Mouse (Mus musculus) limb, embryonic 13.5 days (tissue): ENCODE results near the gene Chd1. TPM values are rescaled to one million over a fixed set of nuclear protein-coding genes. Genes with fewer than 3 reads are reported as not detected.
"Not testable (repeated sequence)": the region's sequence is repeated elsewhere in the genome, so short reads cannot be mapped to it uniquely, and the experiment has no call there.

Experiments
- ATAC-seq: fragments of 200-750 bp; cut with Nextera tagmentation; 2 replicates; pipeline ENCODE4 v1.8.0; 2017; ENCODE audit warnings: low read depth, moderate number of reproducible peaks, moderate TSS enrichment; ENCODE audit not compliant: low FRiP score
- H3K27ac ChIP-seq: fragments of 300-500 bp; sonication (generic); 2 replicates; pipeline ENCODE4 v1.5.1; 2015; ENCODE audit warnings: inconsistent platforms, mild to moderate bottlenecking, moderate library complexity
- H3K27me3 ChIP-seq: fragments of 300-500 bp; sonication (generic); 2 replicates; pipeline ENCODE4 v1.6.1; 2015; ENCODE audit warnings: mild to moderate bottlenecking, inconsistent platforms
- H3K36me3 ChIP-seq: fragments of 300-500 bp; sonication (generic); 2 replicates; pipeline ENCODE4 v1.6.1; 2015; ENCODE audit warnings: inconsistent platforms, mild to moderate bottlenecking, moderate library complexity
- H3K4me1 ChIP-seq: fragments of 300-500 bp; sonication (generic); 2 replicates; pipeline ENCODE4 v1.6.1; 2015; ENCODE audit warnings: inconsistent platforms
- H3K4me2 ChIP-seq: fragments of 300-500 bp; sonication (generic); replicated peaks from 2 replicates; pipeline ENCODE4 v1.6.1; 2015; ENCODE audit warnings: inconsistent platforms, mild to moderate bottlenecking, moderate library complexity
- H3K4me3 ChIP-seq: fragments of 300-500 bp; sonication (generic); 2 replicates; pipeline ENCODE4 v1.5.1; 2015; ENCODE audit warnings: moderate library complexity, mild to moderate bottlenecking, inconsistent platforms
- H3K9ac ChIP-seq: fragments of 300-500 bp; sonication (generic); 2 replicates; pipeline ENCODE4 v1.6.1; 2015; ENCODE audit warnings: mild to moderate bottlenecking, inconsistent platforms
- H3K9me3 ChIP-seq: fragments of 300-500 bp; sonication (generic); 2 replicates; pipeline ENCODE4 v1.6.1; 2016; ENCODE audit warnings: inconsistent platforms
- WGBS: fragments of 180-500 bp; shearing (Covaris S2); methylation state at CpG from one replicate; pipeline ENCODE4 v1.1.7; 2015; 5-methylcytosine and 5-hydroxymethylcytosine counted together
- polyA plus RNA-seq: library from polyadenylated mRNA; unstranded; fragments of >200 nt; fragmentation: Nextera tagmentation; extraction: Ambion mirVana; gene quantifications from 2 replicates; pipeline ENCODE4 v1.2.1, GENCODE M21; 2015

Chd1 gene
- polyA plus RNA-seq, 1 experiment from 2014 or later, result 31.3 TPM

DNA sequence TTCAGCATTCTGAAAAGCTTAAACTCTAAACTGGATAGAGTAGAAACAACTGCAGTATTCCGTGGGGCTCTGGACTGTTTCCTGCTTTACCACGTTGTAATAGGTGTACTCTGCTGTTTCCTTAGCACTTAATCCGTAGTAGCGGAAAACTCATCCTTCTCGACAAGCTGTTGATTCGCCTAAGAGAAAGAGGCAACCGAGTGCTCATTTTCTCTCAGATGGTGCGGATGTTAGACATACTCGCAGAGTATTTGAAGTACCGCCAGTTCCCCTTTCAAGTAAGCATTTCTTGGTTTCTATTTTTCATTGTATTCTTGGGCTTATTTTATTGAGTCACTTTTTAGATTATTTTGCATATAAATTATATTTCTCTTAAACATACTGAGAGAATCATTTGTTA, 38.2 kb downstream of the Chd1 start:
- Histone ChIP-seq H3K36me3 (peaks cover 62% of the 10 kb centered on the region), H3K27ac (no peak overlapping the region), H3K27me3 (no peaks in the 10 kb centered on the region), H3K4me2 (no peak overlapping the region), H3K4me1 (peaks cover 5% of the 10 kb centered on the region; the same call in 1 of the 2 replicates), H3K9ac (no peak overlapping the region), H3K9me3 (no peaks in the 10 kb centered on the region; the same call in 1 of the 2 replicates), H3K4me3 (no peak overlapping the region)
- ATAC-seq, result no peak
- 92% methylated on average over 10 of the region's 10 CpGs for WGBS

- peaks cover 65% of the 10 kb centered on the region for H3K36me3 ChIP-seq
- WGBS, result 89% methylated on average over 5 of the region's 5 CpGs
Observed at GRCm38 (mm10) chr17:15743379-15743778, 38.6 kb downstream of the Chd1 start.

GRCm38 (mm10) chr17:15746696-15747095, 41.9 kb downstream of the Chd1 start:
- H3K9me3 ChIP-seq, result no peaks in the 10 kb centered on the region; the same call in 1 of the 2 replicates
- peaks cover 77% of the 10 kb centered on the region for H3K36me3 ChIP-seq

More at GRCm38 (mm10) chr17:15743379-15743778, 38.6 kb downstream of the Chd1 start:
- no peak overlapping the region for H3K9ac ChIP-seq
- H3K27ac ChIP-seq, result no peak overlapping the region
- no peak overlapping the region for H3K4me2 ChIP-seq
- ATAC-seq, result no peak
- peaks cover 5% of the 10 kb centered on the region; the same call in 1 of the 2 replicates for H3K4me1 ChIP-seq
- H3K4me3 ChIP-seq, result no peak overlapping the region
- no peaks in the 10 kb centered on the region for H3K27me3 ChIP-seq
- no peaks in the 10 kb centered on the region; the same call in 1 of the 2 replicates for H3K9me3 ChIP-seq

GRCm38 (mm10) chr17:15748022-15748421, 43.3 kb downstream of the Chd1 start:
- H3K9me3 ChIP-seq, result no peaks in the 10 kb centered on the region; the same call in 1 of the 2 replicates
- no peak overlapping the region for H3K4me2 ChIP-seq
- H3K9ac ChIP-seq, result no peak overlapping the region
- peaks cover 5% of the 10 kb centered on the region; the same call in 1 of the 2 replicates for H3K4me1 ChIP-seq
- no peak overlapping the region for H3K27ac ChIP-seq
- H3K27me3 ChIP-seq, result no peaks in the 10 kb centered on the region
- H3K36me3 ChIP-seq, result peaks cover 79% of the 10 kb centered on the region
- no peak overlapping the region for H3K4me3 ChIP-seq
- WGBS, result 90% methylated on average over 6 of the region's 6 CpGs
- no peak for ATAC-seq

More at GRCm38 (mm10) chr17:15746696-15747095, 41.9 kb downstream of the Chd1 start:
- Histone ChIP-seq H3K27me3 (no peaks in the 10 kb centered on the region), H3K27ac (no peak overlapping the region), H3K4me2 (no peak overlapping the region), H3K9ac (no peak overlapping the region), H3K4me1 (peaks cover 5% of the 10 kb centered on the region; the same call in 1 of the 2 replicates), H3K4me3 (no peak overlapping the region)
- 70% methylated on average over 11 of the region's 11 CpGs for WGBS
- ATAC-seq, result no peak

GRCm38 (mm10) chr17:15751264-15751663, 46.5 kb downstream of the Chd1 start:
- WGBS, result 89% methylated on average over 5 of the region's 5 CpGs
- H3K4me1 ChIP-seq, H3K27me3 ChIP-seq, H3K4me2 ChIP-seq, H3K27ac ChIP-seq, H3K9me3 ChIP-seq, H3K9ac ChIP-seq, ATAC-seq, H3K4me3 ChIP-seq: not testable (repeated sequence)
- H3K36me3 ChIP-seq, result peaks cover 80% of the 10 kb centered on the region

DNA sequence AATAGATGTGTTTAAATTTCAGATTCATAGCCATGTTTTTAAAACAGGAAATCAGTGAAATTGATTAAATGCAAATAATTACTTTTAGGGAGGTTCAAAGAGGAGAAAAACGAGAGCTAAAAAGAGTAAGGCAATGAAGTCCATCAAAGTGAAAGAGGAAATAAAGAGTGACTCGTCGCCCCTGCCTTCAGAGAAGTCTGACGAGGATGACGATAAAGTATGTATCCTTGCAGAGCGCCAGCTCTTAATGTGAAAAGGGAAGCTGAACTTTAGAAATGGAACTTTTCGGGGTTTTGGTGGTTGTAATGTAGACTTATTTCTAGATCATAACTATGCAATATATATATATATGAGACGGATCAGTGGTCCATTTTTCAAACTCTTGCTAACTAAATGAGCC, 56.4 kb downstream of the Chd1 start:
- Histone ChIP-seq H3K36me3 (peaks cover 76% of the 10 kb centered on the region), H3K4me1 (no peaks in the 10 kb centered on the region), H3K4me2 (no peak overlapping the region), H3K4me3 (no peak overlapping the region), H3K9me3 (no peaks in the 10 kb centered on the region), H3K9ac (no peak overlapping the region), H3K27me3 (no peaks in the 10 kb centered on the region), H3K27ac (no peak overlapping the region)
- ATAC-seq, result no peak
- WGBS, result 89% methylated on average over 8 of the region's 8 CpGs

GRCm38 (mm10) chr17:15769081-15769724, 64.4 kb downstream of the Chd1 start:
- Histone ChIP-seq H3K27ac (no peak overlapping the region), H3K36me3 (peaks cover 66% of the 10 kb centered on the region)
- 78% methylated on average over 7 of the region's 7 CpGs for WGBS

GRCm38 (mm10) chr17:15773956-15774355, 69.2 kb downstream of the Chd1 start:
- H3K4me1 ChIP-seq, result no peaks in the 10 kb centered on the region
- 84% methylated on average over 6 of the region's 6 CpGs for WGBS
- no peaks in the 10 kb centered on the region for H3K9me3 ChIP-seq
- H3K4me2 ChIP-seq, result no peak overlapping the region
- H3K4me3 ChIP-seq, result no peak overlapping the region
- ATAC-seq, result no peak
- H3K27me3 ChIP-seq, result no peaks in the 10 kb centered on the region
- peaks cover 27% of the 10 kb centered on the region for H3K36me3 ChIP-seq
- H3K9ac ChIP-seq, result no peak overlapping the region
- no peak overlapping the region for H3K27ac ChIP-seq

More at GRCm38 (mm10) chr17:15769081-15769724, 64.4 kb downstream of the Chd1 start:
- no peaks in the 10 kb centered on the region for H3K4me1 ChIP-seq
- ATAC-seq, result no peak
- H3K4me2 ChIP-seq, result no peak overlapping the region
- H3K9me3 ChIP-seq, result no peaks in the 10 kb centered on the region
- no peak overlapping the region for H3K9ac ChIP-seq
- H3K4me3 ChIP-seq, result no peak overlapping the region
- H3K27me3 ChIP-seq, result no peaks in the 10 kb centered on the region

DNA sequence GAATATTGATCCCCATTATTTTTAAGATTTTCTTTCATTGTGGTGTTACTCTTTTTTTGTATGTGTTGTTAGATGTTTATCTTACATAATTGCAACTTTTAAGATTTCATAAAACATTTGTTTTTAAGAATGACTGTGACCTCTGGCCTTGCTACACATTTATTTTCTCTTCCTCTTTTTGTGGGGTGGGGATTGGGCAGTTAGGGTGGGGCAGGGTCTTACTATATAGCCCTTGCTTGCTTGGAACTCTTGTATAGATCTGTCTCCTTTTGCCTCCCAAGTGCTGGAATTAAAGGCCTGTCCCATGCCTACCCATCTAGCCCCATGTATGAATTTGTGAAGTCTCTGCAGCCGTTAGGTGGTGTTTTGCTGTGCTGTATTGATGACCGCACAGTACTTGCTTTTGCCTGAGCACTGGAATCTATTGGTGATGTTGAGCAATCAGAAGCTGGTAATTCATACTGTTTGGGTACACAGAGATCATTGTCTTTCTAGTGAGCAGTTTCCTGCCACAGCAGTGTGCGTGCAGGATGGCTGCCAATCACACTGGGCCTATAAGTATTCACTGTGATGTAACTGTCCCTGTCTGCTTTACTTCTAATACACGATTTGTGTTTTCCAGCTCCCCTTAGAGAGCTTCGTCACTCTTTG, 69.9 kb downstream of the Chd1 start:
- H3K4me2 ChIP-seq, result no peak overlapping the region
- 83% methylated on average over 5 of the region's 5 CpGs for WGBS
- H3K4me3 ChIP-seq, result no peak overlapping the region
- H3K4me1 ChIP-seq, result no peaks in the 10 kb centered on the region
- peaks cover 24% of the 10 kb centered on the region for H3K36me3 ChIP-seq
- H3K9ac ChIP-seq, result no peak overlapping the region
- no peaks in the 10 kb centered on the region for H3K9me3 ChIP-seq
- H3K27me3 ChIP-seq, result no peaks in the 10 kb centered on the region
- H3K27ac ChIP-seq, result no peak overlapping the region
- no peak for ATAC-seq

DNA sequence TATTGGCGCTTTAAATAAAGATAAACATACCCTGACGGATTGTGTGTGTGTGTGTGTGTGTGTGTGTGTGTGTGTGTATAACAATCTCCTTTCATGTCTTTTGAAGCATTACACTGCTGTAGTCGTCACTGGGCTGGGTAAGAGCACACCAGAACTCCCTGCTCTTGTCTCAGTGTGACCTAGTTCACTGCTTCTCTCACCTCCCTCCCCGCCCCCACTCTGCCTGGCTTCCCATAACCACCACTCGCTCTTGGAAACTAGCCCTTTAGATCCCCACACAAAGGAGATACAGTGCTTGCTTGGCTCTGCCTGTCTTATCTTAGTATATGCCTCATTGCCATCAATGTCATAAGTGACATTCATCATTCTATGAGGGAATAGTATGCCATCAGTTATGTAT, 71.6 kb downstream of the Chd1 start:
- Histone ChIP-seq H3K27me3 (no peaks in the 10 kb centered on the region), H3K36me3 (peaks cover 9% of the 10 kb centered on the region), H3K9me3 (no peaks in the 10 kb centered on the region), H3K4me3 (no peak overlapping the region), H3K27ac (no peak overlapping the region), H3K4me2 (no peak overlapping the region), H3K4me1 (no peaks in the 10 kb centered on the region), H3K9ac (no peak overlapping the region)
- 80% methylated on average over 5 of the region's 5 CpGs for WGBS
- ATAC-seq, result no peak

DNA sequence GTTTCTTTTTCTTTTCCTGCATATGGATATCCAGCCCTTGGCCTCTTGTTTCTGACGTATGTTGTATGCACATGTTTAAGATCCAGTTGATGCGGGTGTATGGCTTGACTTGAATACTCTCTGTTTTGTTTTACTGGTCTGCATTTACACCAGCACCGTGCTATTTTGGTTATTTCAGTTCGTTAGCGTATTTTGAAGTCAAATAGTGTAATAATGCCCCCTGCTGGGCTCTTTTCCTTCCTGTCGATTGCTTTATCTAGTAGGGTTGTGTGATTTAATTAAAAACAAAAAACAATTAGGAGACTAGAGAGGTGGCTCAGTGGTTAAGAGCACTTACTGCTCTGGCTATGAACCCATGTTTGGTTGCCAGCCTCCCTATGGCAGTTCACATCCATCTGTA, 73.2 kb downstream of the Chd1 start:
- Histone ChIP-seq H3K27ac (no peak overlapping the region), H3K4me2 (no peak overlapping the region), H3K9me3 (no peaks in the 10 kb centered on the region), H3K4me1 (no peaks in the 10 kb centered on the region), H3K36me3 (0 out of 2 replicates have a peak, but pooled peaks cover under 1% of the 10 kb centered on the region), H3K27me3 (no peaks in the 10 kb centered on the region), H3K4me3 (no peak overlapping the region), H3K9ac (no peak overlapping the region)
- ATAC-seq, result no peak
- WGBS, result 63% methylated on average over 6 of the region's 6 CpGs

DNA sequence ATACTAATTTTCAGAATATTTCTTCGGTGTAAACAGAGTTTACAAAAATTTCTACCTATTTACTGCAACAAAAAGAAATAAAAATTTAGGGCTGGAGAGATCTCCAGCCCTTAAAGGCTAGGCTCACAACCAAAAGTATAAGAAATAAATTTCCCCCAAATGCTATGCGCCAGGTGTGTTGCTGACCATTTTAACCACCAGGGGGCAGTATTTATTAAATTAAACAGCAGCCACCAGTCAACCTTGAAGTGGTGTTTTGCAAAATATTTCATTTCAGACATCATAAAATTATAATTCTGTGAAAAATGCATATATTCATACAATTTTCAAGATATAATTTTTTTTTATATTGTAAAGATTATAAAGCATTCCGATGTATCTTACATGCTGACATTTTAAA, 82.3 kb downstream of the Chd1 start:
- no peaks in the 10 kb centered on the region for H3K27me3 ChIP-seq
- no peaks in the 10 kb centered on the region for H3K36me3 ChIP-seq
- no peak overlapping the region for H3K4me2 ChIP-seq
- no peaks in the 10 kb centered on the region for H3K4me1 ChIP-seq
- WGBS, result 28% methylated on average over 3 of the region's 3 CpGs
- no peak overlapping the region for H3K9ac ChIP-seq
- H3K9me3 ChIP-seq, result 0 out of 2 replicates have a peak, but pooled peaks cover 2% of the 10 kb centered on the region
- no peak overlapping the region for H3K27ac ChIP-seq
- no peak for ATAC-seq
- no peak overlapping the region for H3K4me3 ChIP-seq
